Mouse (Mus musculus): Measurements from ENCODE around the gene Letmd1.
"Not testable (repeated sequence)": the region's sequence is repeated elsewhere in the genome, so short reads cannot be mapped to it uniquely, and the experiment has no call there.

Gene Letmd1

DNA sequence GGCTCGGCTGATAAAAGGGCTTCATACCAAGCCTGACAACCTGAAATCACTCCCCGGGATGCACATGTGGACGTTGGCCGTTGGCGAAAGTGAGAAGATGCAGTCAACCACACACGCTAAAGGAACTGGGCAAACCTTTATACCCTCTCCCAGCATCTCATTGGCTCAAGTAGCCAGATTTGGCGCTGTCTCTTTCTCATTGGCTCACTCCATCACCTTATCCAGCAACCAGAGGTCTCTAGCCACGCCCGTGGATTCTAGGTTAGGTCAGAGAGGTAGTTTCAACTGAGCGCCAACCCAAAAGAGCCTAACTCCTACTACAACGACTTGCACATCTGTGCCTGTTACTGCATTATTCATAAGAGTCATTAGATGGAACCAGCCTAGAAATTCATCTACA is 16.3 kb upstream of the Letmd1 start:
- no peak for DNase-seq

DNA sequence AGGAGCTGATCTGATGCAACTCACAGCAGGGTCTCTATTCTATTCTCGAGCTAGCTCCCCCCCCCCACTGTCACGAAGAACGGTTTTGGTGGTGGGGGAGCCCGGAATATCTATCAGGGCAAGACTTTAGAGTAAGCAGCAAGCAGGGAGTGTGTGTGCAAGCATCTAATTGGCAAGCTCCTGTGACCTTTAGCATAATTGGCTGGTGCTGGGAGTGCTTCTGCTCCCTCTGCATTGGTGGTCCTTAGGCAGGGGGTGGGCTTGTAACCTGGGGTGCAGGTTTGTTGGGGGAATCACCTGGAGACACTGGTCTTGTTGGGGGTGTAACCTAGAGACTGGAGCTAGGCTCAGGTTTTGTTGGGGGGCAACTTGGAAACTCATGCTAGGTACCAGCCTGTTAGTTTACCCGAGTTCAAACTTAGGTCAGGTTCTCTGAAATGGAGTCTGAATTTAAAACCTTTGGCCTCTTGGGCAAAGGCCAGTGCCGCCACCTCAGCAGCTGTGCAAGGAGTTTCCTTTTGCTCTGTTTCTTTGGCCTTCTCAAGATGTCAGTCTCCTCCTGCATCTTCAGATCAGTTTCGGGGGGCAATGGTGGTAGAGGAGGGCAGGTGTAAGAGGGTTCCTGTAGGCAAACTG is 12.3 kb upstream of the Letmd1 start:
- no peak for DNase-seq

DNA sequence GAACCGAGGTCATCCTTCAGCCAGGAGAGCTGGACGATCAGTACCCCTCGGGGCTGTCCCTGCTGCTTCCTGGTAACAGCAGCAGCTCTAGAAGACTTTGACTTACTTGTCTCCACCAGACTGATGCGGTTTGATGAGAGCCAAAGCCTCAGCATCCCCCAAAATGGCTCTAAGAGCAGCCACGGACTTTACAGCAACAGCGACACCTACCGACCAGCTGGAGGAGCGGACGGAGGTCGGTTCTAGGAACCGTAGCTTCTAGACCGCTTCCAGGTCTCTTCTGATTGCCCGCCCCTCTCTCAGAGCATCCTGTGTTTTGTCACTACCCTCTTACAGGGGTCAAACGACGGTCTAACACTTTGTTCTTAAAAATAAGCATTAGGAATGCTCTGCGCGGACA is 11.5 kb upstream of the Letmd1 start:
- peak; percentile 74 for DNase-seq

GRCm38 (mm10) chr15:100458055-100458454 is 10.8 kb upstream of the Letmd1 start:
- peak; percentile 78 for DNase-seq

- peak; percentile 68 for DNase-seq
Observed at GRCm38 (mm10) chr15:100460942-100461341, 7.9 kb upstream of the Letmd1 start.

GRCm38 (mm10) chr15:100461646-100462045 is 7.2 kb upstream of the Letmd1 start:
- DNase-seq = no peak

GRCm38 (mm10) chr15:100462086-100462485 is 6.7 kb upstream of the Letmd1 start:
- DNase-seq = no peak

DNA sequence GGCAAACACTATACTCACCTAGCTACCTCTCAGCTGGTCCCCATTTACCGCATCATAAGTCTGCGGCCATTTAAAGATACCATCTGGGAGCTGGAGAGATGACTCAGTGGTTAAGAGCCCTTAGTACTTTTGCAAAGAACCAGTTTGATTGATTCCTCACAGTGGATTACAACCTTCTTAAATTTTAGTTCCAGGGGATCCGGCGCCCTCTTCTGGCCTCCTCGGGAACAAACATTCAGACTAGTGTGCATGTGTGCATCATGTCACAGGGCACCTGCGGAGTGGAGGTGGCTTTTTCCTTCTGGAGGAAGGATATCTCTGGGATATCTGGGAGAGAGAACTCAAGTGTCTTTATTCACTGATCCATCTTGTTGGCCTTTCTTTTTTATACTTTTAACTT is 5.1 kb upstream of the Letmd1 start:
- peak; percentile 89 for DNase-seq

DNA sequence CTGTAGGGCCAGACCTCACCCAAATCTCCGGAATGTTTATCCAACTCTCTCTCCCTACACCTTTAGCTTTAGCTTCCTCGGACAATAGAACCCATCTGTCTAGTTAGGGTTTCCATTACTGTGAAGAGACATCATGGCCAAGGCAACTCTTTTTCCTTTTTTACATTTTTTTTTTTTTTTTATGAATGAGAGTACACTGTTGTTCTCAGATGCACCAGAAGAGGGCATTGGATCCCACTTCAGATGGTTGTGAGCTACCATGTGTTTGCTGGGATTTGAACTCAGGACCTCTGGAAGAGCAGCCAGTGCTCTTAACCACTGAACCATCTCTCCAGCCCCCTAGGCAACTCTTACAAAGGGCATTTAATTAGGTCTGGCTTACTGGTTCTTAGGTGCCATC is 3.4 kb upstream of the Letmd1 start:
- DNase-seq = no peak

- DNase-seq = no peak
Observed at GRCm38 (mm10) chr15:100467738-100468137, 1.1 kb upstream of the Letmd1 start.

GRCm38 (mm10) chr15:100469189-100469545 is 344 bp downstream of the Letmd1 start:
- DNase-seq = no peak

GRCm38 (mm10) chr15:100470037-100470436 is 1.2 kb downstream of the Letmd1 start:
- DNase-seq = no peak

- DNase-seq = no peak
Observed at GRCm38 (mm10) chr15:100473926-100474503, 5.2 kb downstream of the Letmd1 start.

DNA sequence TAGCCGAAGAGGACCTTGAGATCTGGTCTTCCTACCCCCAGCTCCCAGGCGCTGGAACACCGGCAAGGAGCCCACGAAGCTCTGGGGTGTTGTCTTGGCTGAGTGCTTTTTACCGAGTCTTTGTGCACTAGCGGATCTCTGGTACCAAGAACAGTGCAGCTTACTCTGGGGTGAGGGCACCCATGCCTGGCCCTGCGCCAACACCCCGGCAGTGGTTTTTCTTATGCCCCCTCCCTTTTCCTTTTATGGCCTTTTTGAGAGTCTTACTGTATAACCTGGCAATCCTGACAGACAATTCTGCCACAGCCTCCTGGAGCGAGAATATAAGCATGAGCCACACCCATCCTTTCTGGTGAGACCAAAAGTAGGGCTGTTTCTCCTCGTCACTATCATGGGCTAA is 9.5 kb downstream of the Letmd1 start:
- no peak for DNase-seq

- DNase-seq = no peak
Observed at GRCm38 (mm10) chr15:100478925-100479324, 10.1 kb downstream of the Letmd1 start.

DNA sequence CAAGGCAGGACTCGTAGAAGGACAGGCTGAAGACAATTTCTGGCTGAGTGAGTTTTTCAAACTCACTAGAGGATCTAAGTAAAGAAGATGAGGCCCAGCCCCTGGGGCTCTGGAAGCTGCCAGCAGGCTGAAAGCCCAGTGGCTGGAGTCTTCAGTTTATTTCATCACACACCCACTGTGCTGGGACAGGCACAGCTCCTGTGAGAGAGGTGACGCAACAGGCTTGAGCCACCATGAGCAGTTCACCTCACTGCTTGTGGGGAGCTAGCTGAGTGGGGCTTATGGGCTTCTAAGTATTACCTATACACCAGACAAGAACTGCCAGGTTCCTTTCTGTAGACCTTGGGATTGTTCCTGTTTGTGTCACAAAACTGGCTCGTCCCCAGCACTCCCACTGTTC is 16.8 kb downstream of the Letmd1 start:
- peak; percentile 67 for DNase-seq

- DNase-seq = no peak
Observed at GRCm38 (mm10) chr15:100486450-100486849, 17.6 kb downstream of the Letmd1 start.

DNA sequence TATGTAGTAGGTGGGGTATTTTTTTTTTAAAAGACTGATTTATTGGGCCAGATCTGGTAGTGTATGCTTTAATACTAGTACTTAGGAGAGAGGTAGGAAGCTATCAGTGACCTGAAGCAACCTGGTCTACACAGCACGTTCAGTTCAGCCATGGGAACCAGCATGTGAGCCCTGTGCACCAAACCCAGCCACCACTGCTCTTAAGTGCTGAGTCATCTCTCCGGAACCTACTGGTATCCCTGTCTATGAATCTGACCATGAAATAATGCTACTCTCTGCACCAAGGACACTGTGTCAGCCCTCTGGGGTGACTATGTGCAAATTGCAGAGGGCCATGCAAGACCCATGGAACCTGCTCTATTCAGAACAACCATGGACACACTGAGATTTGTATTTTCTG is 18.2 kb downstream of the Letmd1 start:
- DNase-seq = no peak

GRCm38 (mm10) chr15:100488297-100488696 is 19.5 kb downstream of the Letmd1 start:
- DNase-seq = not testable (repeated sequence)

- DNase-seq = no peak
Observed at GRCm38 (mm10) chr15:100489263-100489662, 20.4 kb downstream of the Letmd1 start.

- peak; percentile 17 for DNase-seq
Observed at GRCm38 (mm10) chr15:100491966-100492365, 23.1 kb downstream of the Letmd1 start.

DNA sequence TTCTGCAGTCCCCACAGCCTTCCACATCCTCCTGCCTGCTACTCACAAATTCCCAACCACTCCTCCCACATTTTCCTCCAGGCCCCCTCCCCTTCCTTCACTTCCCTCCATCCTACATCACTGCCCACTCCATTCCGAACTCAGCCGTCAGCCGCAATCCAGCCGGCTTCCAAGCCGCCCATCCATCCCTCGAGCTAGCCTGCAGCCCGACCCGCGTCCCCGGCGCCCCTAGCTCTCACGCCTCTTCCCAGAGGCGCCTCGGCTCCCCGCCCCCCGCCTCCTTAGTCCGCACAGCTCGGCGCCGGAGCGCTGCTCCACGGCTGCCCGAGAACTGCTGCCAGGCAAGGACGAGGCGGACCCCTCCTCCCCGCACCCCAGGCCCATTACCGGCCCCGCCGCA is 25.8 kb downstream of the Letmd1 start:
- DNase-seq = no peak

DNA sequence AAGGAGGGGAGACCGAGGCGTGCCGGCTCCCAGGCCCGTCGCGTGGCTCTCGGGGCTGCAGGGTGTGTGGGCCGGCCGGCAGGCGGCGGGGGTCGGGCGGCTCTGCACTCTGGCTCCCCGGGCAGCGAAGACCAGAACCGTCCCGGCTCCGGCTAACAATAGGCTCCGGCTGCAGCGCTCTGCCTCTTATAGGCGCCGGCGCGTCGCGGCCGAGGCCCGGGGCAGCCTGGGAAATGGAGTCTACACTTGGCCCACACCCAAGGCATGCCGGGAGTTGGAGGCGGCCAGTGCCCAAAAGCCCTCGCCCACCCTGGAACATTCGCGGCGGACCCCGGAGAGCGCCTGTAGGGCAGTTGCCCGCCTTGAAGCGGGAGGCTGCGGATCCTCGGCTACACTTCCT is 26.3 kb downstream of the Letmd1 start, which contains the start of gene Csrnp2:
Gene Csrnp2, minus strand, starts transcription at position 387 of the 400 bp plus-strand sequence.
- peak; percentile 92 for DNase-seq

DNA sequence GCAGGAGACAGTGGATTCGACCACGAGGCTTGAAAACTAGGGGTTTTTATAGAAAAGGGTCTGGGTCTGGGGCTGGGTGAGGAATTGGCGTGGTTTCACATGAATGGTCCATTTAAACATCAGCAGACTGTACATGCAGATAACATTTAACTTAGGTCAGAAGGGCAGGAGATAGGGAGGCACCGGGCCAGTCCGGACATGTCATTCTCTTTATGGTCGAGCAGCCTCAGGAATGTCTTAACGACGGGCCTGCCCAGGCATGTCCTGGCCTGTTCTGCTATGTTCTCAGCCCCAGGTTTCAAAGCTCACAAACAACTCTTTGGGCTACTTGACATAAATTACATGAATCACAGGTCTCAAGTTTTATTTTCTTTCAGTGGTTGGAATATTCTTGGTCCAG is 30.7 kb downstream of the Letmd1 start:
- not testable (repeated sequence) for DNase-seq
